Mouse (Mus musculus) forebrain, embryonic 14.5 days (tissue): Measurements from ENCODE around the gene Pecr. TPM values are rescaled to one million over a fixed set of nuclear protein-coding genes. Genes with fewer than 3 reads are reported as not detected.
"Not testable (repeated sequence)": the region's sequence is repeated elsewhere in the genome, so short reads cannot be mapped to it uniquely, and the experiment has no call there.

Experiments
- ATAC-seq: fragments of 200-750 bp; cut with Nextera tagmentation; 2 replicates; pipeline ENCODE4 v1.8.0; 2017; ENCODE audit warnings: mild to moderate bottlenecking, moderate library complexity
- DNase-seq: peaks from one replicate; pipeline ENCODE4 v3.0.0-alpha.2; 2015; ENCODE audit warnings: low spot score
- H3K27ac ChIP-seq: fragments of 300-500 bp; sonication (generic); 2 replicates; pipeline ENCODE4 v1.5.1; 2014; ENCODE audit warnings: low read depth, mild to moderate bottlenecking, control low read depth, low read length, moderate library complexity
- H3K27me3 ChIP-seq: fragments of 300-500 bp; sonication (generic); replicated peaks from 2 replicates; pipeline ENCODE4 v1.6.1; 2014; ENCODE audit warnings: low read length, control low read depth, mixed read lengths; ENCODE audit not compliant: control insufficient read depth, insufficient read depth
- H3K36me3 ChIP-seq: fragments of 300-500 bp; sonication (generic); 2 replicates; pipeline ENCODE4 v1.6.1; 2014; ENCODE audit warnings: low read length, control low read depth; ENCODE audit not compliant: control insufficient read depth, insufficient read depth
- H3K4me1 ChIP-seq: fragments of 300-500 bp; sonication (generic); 2 replicates; pipeline ENCODE4 v1.6.1; 2014; ENCODE audit warnings: antibody characterized with exemption, low read length, control low read depth; ENCODE audit not compliant: control insufficient read depth, insufficient read depth
- H3K4me2 ChIP-seq: fragments of 300-500 bp; sonication (generic); 2 replicates; pipeline ENCODE4 v1.6.1; 2014; ENCODE audit warnings: mild to moderate bottlenecking, control low read depth, low read length
- H3K4me3 ChIP-seq: fragments of 300-500 bp; sonication (generic); 2 replicates; pipeline ENCODE4 v1.5.1; 2014; ENCODE audit warnings: low read depth, low read length, control low read depth
- H3K9ac ChIP-seq: fragments of 300-500 bp; sonication (generic); 2 replicates; pipeline ENCODE4 v1.6.1; 2014; ENCODE audit warnings: mild to moderate bottlenecking, low read length, control low read depth, moderate library complexity
- H3K9me3 ChIP-seq: fragments of 300-500 bp; sonication (generic); replicated peaks from 2 replicates; pipeline ENCODE4 v1.6.1; 2016; ENCODE audit warnings: low read length, control low read depth, mixed read lengths; ENCODE audit not compliant: control insufficient read depth
- WGBS: fragments of 180-500 bp; shearing (Covaris S2); extraction: QIAGEN DNeasy Blood & Tissue Kit; methylation state at CpG from one replicate; pipeline ENCODE4 v1.1.7; 2014; 5-methylcytosine and 5-hydroxymethylcytosine counted together
- polyA plus RNA-seq: library from polyadenylated mRNA; unstranded; fragments of >200 nt; fragmentation: Nextera tagmentation; extraction: Ambion mirVana; gene quantifications from 2 replicates; pipeline ENCODE4 v1.2.1, GENCODE M21; 2014

The Pecr gene
- polyA plus RNA-seq, 1 experiment from 2014 or later = 10.3 TPM

GRCm38 (mm10) chr1:72248226-72248737 lies 35.8 kb downstream of the Pecr start:
- not testable (repeated sequence) for H3K36me3 ChIP-seq, H3K27me3 ChIP-seq, H3K4me1 ChIP-seq, H3K9me3 ChIP-seq, H3K9ac ChIP-seq, H3K4me2 ChIP-seq, ATAC-seq, H3K4me3 ChIP-seq, H3K27ac ChIP-seq, DNase-seq
- WGBS = 43% methylated on average over 9 of the region's 9 CpGs

- ATAC-seq = peak; percentile 80; the same call in 1 of the 2 replicates
- H3K27ac ChIP-seq = peak overlapping the region; percentile 97; the same call in 1 of the 2 replicates
These were observed 39.6 kb downstream of the Pecr start for GRCm38 (mm10) chr1:72244317-72245036.

GRCm38 (mm10) chr1:72243656-72244316 lies 40.3 kb downstream of the Pecr start:
- peak; percentile 97 for ATAC-seq
- H3K27me3 ChIP-seq = no peaks in the 10 kb centered on the region
- H3K27ac ChIP-seq = peak overlapping the region; percentile 97
- H3K9ac ChIP-seq = peak overlapping the region; percentile 89
- H3K9me3 ChIP-seq = no peaks in the 10 kb centered on the region
- peak overlapping the region; percentile 39 for H3K4me3 ChIP-seq
- H3K4me1 ChIP-seq = no peaks in the 10 kb centered on the region
- peak overlapping the region; percentile 51 for H3K4me2 ChIP-seq
- H3K36me3 ChIP-seq = no peaks in the 10 kb centered on the region
- DNase-seq = peak; percentile 97
- 1% methylated on average over 46 of the region's 47 CpGs for WGBS

More at GRCm38 (mm10) chr1:72244317-72245036, 39.6 kb downstream of the Pecr start:
- WGBS = 1% methylated on average over 12 of the region's 12 CpGs
- DNase-seq = peak; percentile 79
- Histone ChIP-seq H3K4me2 (peak overlapping the region; percentile 51), H3K4me3 (peak overlapping the region; percentile 39), H3K9ac (peak overlapping the region; percentile 89; the same call in 1 of the 2 replicates), H3K27me3 (no peaks in the 10 kb centered on the region), H3K36me3 (no peaks in the 10 kb centered on the region), H3K4me1 (no peaks in the 10 kb centered on the region), H3K9me3 (no peaks in the 10 kb centered on the region)

GRCm38 (mm10) chr1:72242581-72243143 lies 41.5 kb downstream of the Pecr start:
- no peak overlapping the region for H3K9ac ChIP-seq
- 89% methylated on average over 5 of the region's 5 CpGs for WGBS

GRCm38 (mm10) chr1:72239113-72239512 lies 45.0 kb downstream of the Pecr start:
- H3K4me1 ChIP-seq = not testable (repeated sequence)
- WGBS = 82% methylated on average over 3 of the region's 3 CpGs

More at GRCm38 (mm10) chr1:72242581-72243143, 41.5 kb downstream of the Pecr start:
- H3K4me1 ChIP-seq = no peaks in the 10 kb centered on the region
- H3K9me3 ChIP-seq = no peaks in the 10 kb centered on the region
- DNase-seq = no peak
- H3K4me3 ChIP-seq = no peak overlapping the region
- no peaks in the 10 kb centered on the region for H3K27me3 ChIP-seq
- H3K4me2 ChIP-seq = no peak overlapping the region
- no peaks in the 10 kb centered on the region for H3K36me3 ChIP-seq
- ATAC-seq = no peak
- H3K27ac ChIP-seq = no peak overlapping the region

GRCm38 (mm10) chr1:72238016-72238580 lies 46.0 kb downstream of the Pecr start:
- H3K4me3 ChIP-seq = no peak overlapping the region
- WGBS = 66% methylated on average over 10 of the region's 10 CpGs

More at GRCm38 (mm10) chr1:72239113-72239512, 45.0 kb downstream of the Pecr start:
- not testable (repeated sequence) for ATAC-seq, H3K4me2 ChIP-seq, DNase-seq, H3K4me3 ChIP-seq, H3K36me3 ChIP-seq, H3K9me3 ChIP-seq, H3K9ac ChIP-seq, H3K27me3 ChIP-seq, H3K27ac ChIP-seq

GRCm38 (mm10) chr1:72237007-72237775 lies 46.9 kb downstream of the Pecr start:
- 0 out of 2 replicates have a peak, but pooled peaks cover 3% of the 10 kb centered on the region for H3K27me3 ChIP-seq
- 0 out of 2 replicates have a peak overlapping the region, but pooled peaks have one; percentile 15 for H3K4me3 ChIP-seq
- ATAC-seq (no peak), DNase-seq (no peak)
- H3K27ac ChIP-seq = no peak overlapping the region
- H3K9me3 ChIP-seq = no peaks in the 10 kb centered on the region
- no peak overlapping the region for H3K9ac ChIP-seq
- 11% methylated on average over 10 of the region's 13 CpGs for WGBS
- H3K4me2 ChIP-seq = peak overlapping the region; percentile 40
- H3K36me3 ChIP-seq = no peaks in the 10 kb centered on the region
- H3K4me1 ChIP-seq = no peaks in the 10 kb centered on the region

More at GRCm38 (mm10) chr1:72238016-72238580, 46.0 kb downstream of the Pecr start:
- DNase-seq = no peak
- ATAC-seq = no peak
- no peaks in the 10 kb centered on the region for H3K4me1 ChIP-seq
- no peak overlapping the region for H3K27ac ChIP-seq
- no peaks in the 10 kb centered on the region for H3K36me3 ChIP-seq
- H3K9me3 ChIP-seq = no peaks in the 10 kb centered on the region
- 0 out of 2 replicates have a peak, but pooled peaks cover under 1% of the 10 kb centered on the region for H3K27me3 ChIP-seq
- no peak overlapping the region for H3K4me2 ChIP-seq
- H3K9ac ChIP-seq = no peak overlapping the region
